Mouse (Mus musculus): ENCODE data around the gene Armh1. TPM values are rescaled to one million over a fixed set of nuclear protein-coding genes. Genes with fewer than 3 reads are reported as not detected.

Gene Armh1
- polyA plus RNA-seq, 1 experiment from 2014 or later: 0.38 TPM

- no peak overlapping the region for H3K4me2 ChIP-seq
- no peaks in the 10 kb centered on the region for H3K9me3 ChIP-seq (replicated peaks)
- ATAC-seq (replicated peaks; ENCODE audit: low FRiP score): no peak
- H3K27me3 ChIP-seq: no peaks in the 10 kb centered on the region
- peaks cover 6% of the 10 kb centered on the region for H3K4me1 ChIP-seq
- H3K36me3 ChIP-seq: no peaks in the 10 kb centered on the region
- WGBS: 73% methylated on average over 5 of the region's 5 CpGs
- H3K9ac ChIP-seq: no peak overlapping the region
- no peak overlapping the region for H3K4me3 ChIP-seq (replicated peaks)
- H3K27ac ChIP-seq: no peak overlapping the region
Observed at GRCm38 (mm10) chr4:117217029-117217428, 34.9 kb downstream of the Armh1 start.

GRCm38 (mm10) chr4:117214250-117214649 lies 37.7 kb downstream of the Armh1 start:
- no peak overlapping the region for H3K4me3 ChIP-seq (replicated peaks)
- no peak overlapping the region for H3K9ac ChIP-seq
- H3K27ac ChIP-seq: no peak overlapping the region
- no peak overlapping the region for H3K4me2 ChIP-seq
- H3K27me3 ChIP-seq: no peaks in the 10 kb centered on the region
- no peaks in the 10 kb centered on the region for H3K36me3 ChIP-seq
- ATAC-seq (replicated peaks; ENCODE audit: low FRiP score): no peak
- peaks cover 6% of the 10 kb centered on the region for H3K4me1 ChIP-seq
- 82% methylated on average over 6 of the region's 6 CpGs for WGBS
- H3K9me3 ChIP-seq (replicated peaks): no peaks in the 10 kb centered on the region

GRCm38 (mm10) chr4:117210147-117211074 lies 41.5 kb downstream of the Armh1 start:
- 5% methylated on average over 20 of the region's 20 CpGs for WGBS
- Histone ChIP-seq H3K36me3 (no peaks in the 10 kb centered on the region), H3K9me3 (replicated peaks) (no peaks in the 10 kb centered on the region), H3K27ac (peak overlapping the region; percentile 77), H3K4me1 (no peaks in the 10 kb centered on the region), H3K4me3 (replicated peaks) (no peak overlapping the region), H3K4me2 (peak overlapping the region; percentile 37; the same call in 1 of the 2 replicates), H3K27me3 (no peaks in the 10 kb centered on the region), H3K9ac (no peak overlapping the region)
- peak; percentile 64; the same call in 1 of the 2 replicates for ATAC-seq (replicated peaks; ENCODE audit: low FRiP score)

- Histone ChIP-seq H3K4me1 (no peaks in the 10 kb centered on the region), H3K4me3 (replicated peaks) (no peak overlapping the region), H3K27me3 (no peaks in the 10 kb centered on the region), H3K27ac (no peak overlapping the region), H3K4me2 (no peak overlapping the region), H3K9me3 (replicated peaks) (no peaks in the 10 kb centered on the region), H3K36me3 (no peaks in the 10 kb centered on the region), H3K9ac (no peak overlapping the region)
- ATAC-seq (replicated peaks; ENCODE audit: low FRiP score): no peak
- WGBS: 78% methylated on average over 6 of the region's 6 CpGs
Observed at GRCm38 (mm10) chr4:117209592-117209991, 42.3 kb downstream of the Armh1 start.

GRCm38 (mm10) chr4:117202992-117203354 lies 49.0 kb downstream of the Armh1 start:
- Histone ChIP-seq H3K27me3 (no peaks in the 10 kb centered on the region), H3K9me3 (replicated peaks) (no peaks in the 10 kb centered on the region), H3K9ac (no peak overlapping the region), H3K27ac (peak overlapping the region; percentile 90), H3K4me2 (peak overlapping the region; percentile 57; the same call in 1 of the 2 replicates), H3K4me1 (peaks cover 6% of the 10 kb centered on the region), H3K36me3 (no peaks in the 10 kb centered on the region), H3K4me3 (replicated peaks) (no peak overlapping the region)
- no peak for ATAC-seq (replicated peaks; ENCODE audit: low FRiP score)
- 63% methylated on average over 4 of the region's 4 CpGs for WGBS

GRCm38 (mm10) chr4:117202046-117202991 lies 49.6 kb downstream of the Armh1 start:
- peak overlapping the region; percentile 57 for H3K4me2 ChIP-seq
- 2% methylated on average over 25 of the region's 25 CpGs for WGBS
- H3K9ac ChIP-seq: peak overlapping the region; percentile 29
- peaks cover 6% of the 10 kb centered on the region for H3K4me1 ChIP-seq
- H3K9me3 ChIP-seq (replicated peaks): no peaks in the 10 kb centered on the region
- H3K27ac ChIP-seq: peak overlapping the region; percentile 90
- H3K36me3 ChIP-seq: no peaks in the 10 kb centered on the region
- H3K27me3 ChIP-seq: no peaks in the 10 kb centered on the region
- peak; percentile 95 for ATAC-seq (replicated peaks; ENCODE audit: low FRiP score)
- peak overlapping the region; percentile 35 for H3K4me3 ChIP-seq (replicated peaks)

- no peak overlapping the region for H3K9ac ChIP-seq
- no peaks in the 10 kb centered on the region for H3K9me3 ChIP-seq (replicated peaks)
- no peak for ATAC-seq (replicated peaks; ENCODE audit: low FRiP score)
- no peaks in the 10 kb centered on the region for H3K36me3 ChIP-seq
- H3K27me3 ChIP-seq: no peaks in the 10 kb centered on the region
- H3K4me1 ChIP-seq: 0 out of 2 replicates have a peak, but pooled peaks cover 4% of the 10 kb centered on the region
- no peak overlapping the region for H3K4me3 ChIP-seq (replicated peaks)
- H3K27ac ChIP-seq: no peak overlapping the region
- no peak overlapping the region for H3K4me2 ChIP-seq
- 93% methylated on average over 14 of the region's 14 CpGs for WGBS
Observed at GRCm38 (mm10) chr4:117191804-117192203, 60.1 kb downstream of the Armh1 start.

GRCm38 (mm10) chr4:117190660-117191059 lies 61.3 kb downstream of the Armh1 start:
- H3K9ac ChIP-seq: no peak overlapping the region
- no peaks in the 10 kb centered on the region for H3K27me3 ChIP-seq
- WGBS: 57% methylated on average over 7 of the region's 7 CpGs
- peak overlapping the region; percentile 85 for H3K27ac ChIP-seq
- 0 out of 2 replicates have a peak, but pooled peaks cover 4% of the 10 kb centered on the region for H3K4me1 ChIP-seq
- H3K36me3 ChIP-seq: no peaks in the 10 kb centered on the region
- no peak overlapping the region for H3K4me2 ChIP-seq
- H3K4me3 ChIP-seq (replicated peaks): no peak overlapping the region
- ATAC-seq (replicated peaks; ENCODE audit: low FRiP score): no peak
- H3K9me3 ChIP-seq (replicated peaks): no peaks in the 10 kb centered on the region

- H3K4me3 ChIP-seq (replicated peaks): peak overlapping the region; percentile 44
- no peaks in the 10 kb centered on the region for H3K27me3 ChIP-seq
- peak overlapping the region; percentile 85 for H3K27ac ChIP-seq
- under 1% methylated on average over 9 of the region's 9 CpGs for WGBS
- peak; percentile 93 for ATAC-seq (replicated peaks; ENCODE audit: low FRiP score)
- H3K36me3 ChIP-seq: no peaks in the 10 kb centered on the region
- 0 out of 2 replicates have a peak, but pooled peaks cover 4% of the 10 kb centered on the region for H3K4me1 ChIP-seq
- no peaks in the 10 kb centered on the region for H3K9me3 ChIP-seq (replicated peaks)
- peak overlapping the region; percentile 48 for H3K9ac ChIP-seq
- peak overlapping the region; percentile 57 for H3K4me2 ChIP-seq
Observed at GRCm38 (mm10) chr4:117189856-117190543, 61.9 kb downstream of the Armh1 start.

GRCm38 (mm10) chr4:117189382-117189855 lies 62.5 kb downstream of the Armh1 start:
- Histone ChIP-seq H3K4me1 (0 out of 2 replicates have a peak, but pooled peaks cover 4% of the 10 kb centered on the region), H3K4me3 (replicated peaks) (peak overlapping the region; percentile 44), H3K36me3 (no peaks in the 10 kb centered on the region), H3K9me3 (replicated peaks) (no peaks in the 10 kb centered on the region), H3K27me3 (no peaks in the 10 kb centered on the region), H3K4me2 (peak overlapping the region; percentile 57), H3K9ac (peak overlapping the region; percentile 48), H3K27ac (peak overlapping the region; percentile 85)
- peak; percentile 66 for ATAC-seq (replicated peaks; ENCODE audit: low FRiP score)
- under 1% methylated on average over 16 of the region's 16 CpGs for WGBS

- H3K9ac ChIP-seq: peak overlapping the region; percentile 48
- peak overlapping the region; percentile 85 for H3K27ac ChIP-seq
- H3K4me1 ChIP-seq: 0 out of 2 replicates have a peak, but pooled peaks cover 4% of the 10 kb centered on the region
- no peaks in the 10 kb centered on the region for H3K36me3 ChIP-seq
- H3K27me3 ChIP-seq: no peaks in the 10 kb centered on the region
- ATAC-seq (replicated peaks; ENCODE audit: low FRiP score): no peak
- peak overlapping the region; percentile 57 for H3K4me2 ChIP-seq
- H3K4me3 ChIP-seq (replicated peaks): peak overlapping the region; percentile 44
- no peaks in the 10 kb centered on the region for H3K9me3 ChIP-seq (replicated peaks)
- WGBS: 50% methylated on average over 3 of the region's 3 CpGs
Observed at GRCm38 (mm10) chr4:117188969-117189368, 63.0 kb downstream of the Armh1 start.

Data from kidney, embryonic 15.5 days (tissue).